Mouse (Mus musculus) heart, embryonic 13.5 days (tissue): Measurements from ENCODE around the gene Ldlrad1. TPM values are rescaled to one million over a fixed set of nuclear protein-coding genes. Genes with fewer than 3 reads are reported as not detected.

Source experiments
- ATAC-seq: fragments of 200-750 bp; cut with Nextera tagmentation; 2 replicates; pipeline ENCODE4 v1.8.0; 2017; ENCODE audit warnings: moderate TSS enrichment; ENCODE audit not compliant: insufficient number of reproducible peaks, low FRiP score, low TSS enrichment; ENCODE audit errors: extremely low read depth
- H3K27ac ChIP-seq: fragments of 300-500 bp; sonication (generic); replicated peaks from 2 replicates; pipeline ENCODE4 v1.5.1; 2015; ENCODE audit warnings: moderate library complexity, mild to moderate bottlenecking, inconsistent platforms
- H3K27me3 ChIP-seq: fragments of 300-500 bp; sonication (generic); replicated peaks from 2 replicates; pipeline ENCODE4 v1.6.1; 2015; ENCODE audit warnings: mild to moderate bottlenecking, inconsistent platforms
- H3K36me3 ChIP-seq: fragments of 300-500 bp; sonication (generic); 2 replicates; pipeline ENCODE4 v1.6.1; 2015; ENCODE audit warnings: mild to moderate bottlenecking, inconsistent platforms
- H3K4me1 ChIP-seq: fragments of 300-500 bp; sonication (generic); 2 replicates; pipeline ENCODE4 v1.6.1; 2015; ENCODE audit warnings: inconsistent platforms
- H3K4me2 ChIP-seq: fragments of 300-500 bp; sonication (generic); 2 replicates; pipeline ENCODE4 v1.6.1; 2015; ENCODE audit warnings: inconsistent platforms, mild to moderate bottlenecking, moderate library complexity
- H3K4me3 ChIP-seq: fragments of 300-500 bp; sonication (generic); 2 replicates; pipeline ENCODE4 v1.5.1; 2015; ENCODE audit warnings: moderate library complexity, mild to moderate bottlenecking, inconsistent platforms
- H3K9ac ChIP-seq: fragments of 300-500 bp; sonication (generic); 2 replicates; pipeline ENCODE4 v1.6.1; 2015; ENCODE audit warnings: inconsistent platforms, mild to moderate bottlenecking, moderate library complexity
- H3K9me3 ChIP-seq: fragments of 300-500 bp; sonication (generic); 2 replicates; pipeline ENCODE4 v1.6.1; 2016; ENCODE audit warnings: inconsistent platforms
- WGBS: fragments of 180-500 bp; shearing (Covaris S2); methylation state at CpG from one replicate; pipeline ENCODE4 v1.1.7; 2015; ENCODE audit warnings: mixed read lengths; 5-methylcytosine and 5-hydroxymethylcytosine counted together
- polyA plus RNA-seq: library from polyadenylated mRNA; unstranded; fragments of >200 nt; fragmentation: Nextera tagmentation; extraction: Ambion mirVana; gene quantifications from 2 replicates; pipeline ENCODE4 v1.2.1, GENCODE M21; 2015

Gene Ldlrad1
- polyA plus RNA-seq, 1 experiment from 2014 or later = not detected

DNA sequence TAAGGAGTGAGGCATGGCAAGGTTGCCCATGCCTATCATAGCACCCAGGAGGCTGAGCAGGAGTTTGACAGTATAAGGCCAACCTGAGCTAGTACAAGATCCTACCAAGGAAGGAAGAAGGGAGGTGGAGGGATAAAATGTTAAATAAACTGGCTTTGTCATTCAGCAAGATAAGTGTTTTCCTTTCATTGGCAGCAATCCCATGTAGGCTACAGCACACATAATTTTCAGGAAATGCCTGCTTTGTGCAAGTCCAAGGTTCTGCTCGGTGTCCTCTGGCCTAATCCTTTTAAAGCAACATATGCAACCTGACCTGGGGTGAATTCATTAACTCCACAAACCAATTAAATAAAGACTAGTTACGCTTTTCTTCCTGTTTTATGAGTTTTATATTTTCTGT lies 36.4 kb downstream of the Ldlrad1 start:
- peaks cover 66% of the 10 kb centered on the region for H3K4me1 ChIP-seq
- peak overlapping the region; percentile 2; the same call in 1 of the 2 replicates for H3K4me2 ChIP-seq
- H3K27me3 ChIP-seq = no peaks in the 10 kb centered on the region
- H3K4me3 ChIP-seq = no peak overlapping the region
- H3K27ac ChIP-seq = peak overlapping the region; percentile 76
- no peak overlapping the region for H3K9ac ChIP-seq
- H3K36me3 ChIP-seq = peaks cover 37% of the 10 kb centered on the region
- no peaks in the 10 kb centered on the region for H3K9me3 ChIP-seq
- WGBS = 59% methylated on average over 2 of the region's 2 CpGs
- ATAC-seq = no peak; the same call in 1 of the 2 replicates

DNA sequence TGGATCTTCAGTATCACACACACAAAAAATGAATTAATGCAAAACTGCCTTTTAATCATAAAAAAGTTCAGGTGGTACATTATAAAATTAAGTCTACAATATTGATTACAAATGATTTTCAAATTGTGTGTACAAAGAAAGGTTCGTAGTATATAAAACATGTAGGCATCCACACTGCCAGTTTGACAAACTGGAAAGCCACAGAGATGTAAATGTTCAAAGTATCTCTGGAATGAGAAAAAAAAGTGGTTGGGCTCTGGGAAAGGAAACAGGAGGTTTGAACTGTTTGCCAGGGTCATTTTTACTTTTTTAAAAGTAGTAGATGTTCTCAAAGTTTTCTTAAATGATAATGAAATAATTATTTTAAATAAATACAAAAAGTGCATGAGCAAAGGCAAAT lies 37.1 kb downstream of the Ldlrad1 start:
- 31% methylated on average over 1 of the region's 1 CpGs for WGBS
- H3K9ac ChIP-seq = no peak overlapping the region
- peaks cover 30% of the 10 kb centered on the region for H3K36me3 ChIP-seq
- 0 out of 2 replicates have a peak overlapping the region, but pooled peaks have one; percentile 11 for H3K4me2 ChIP-seq
- no peak overlapping the region for H3K4me3 ChIP-seq
- peak overlapping the region; percentile 76 for H3K27ac ChIP-seq
- H3K27me3 ChIP-seq = no peaks in the 10 kb centered on the region
- H3K4me1 ChIP-seq = peaks cover 72% of the 10 kb centered on the region
- no peaks in the 10 kb centered on the region for H3K9me3 ChIP-seq
- ATAC-seq = no peak

DNA sequence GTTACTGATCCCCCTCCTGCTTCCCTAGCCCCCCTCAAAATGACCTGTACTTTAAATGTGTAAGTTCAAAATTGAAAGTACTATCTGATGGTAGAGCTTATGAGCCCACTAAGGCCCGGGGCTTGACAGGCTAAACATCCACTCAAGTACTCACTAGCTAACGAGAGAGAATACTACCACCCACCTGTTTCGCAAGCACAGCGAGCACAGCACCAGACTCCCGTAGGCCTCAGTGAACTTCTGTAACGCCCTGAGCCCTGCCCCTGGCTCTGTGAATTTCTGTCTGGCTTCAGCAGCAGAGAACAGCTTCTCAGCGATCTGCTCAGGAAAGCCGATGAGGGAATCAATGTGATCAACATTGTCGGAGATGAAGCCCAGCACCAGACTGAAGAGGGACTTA lies 38.1 kb downstream of the Ldlrad1 start:
- ATAC-seq = no peak
- Histone ChIP-seq H3K27ac (peak overlapping the region; percentile 76), H3K9ac (peak overlapping the region; percentile 47; the same call in 1 of the 2 replicates), H3K36me3 (peaks cover 19% of the 10 kb centered on the region), H3K4me1 (peaks cover 79% of the 10 kb centered on the region), H3K9me3 (no peaks in the 10 kb centered on the region), H3K4me2 (0 out of 2 replicates have a peak overlapping the region, but pooled peaks have one; percentile 16), H3K27me3 (no peaks in the 10 kb centered on the region), H3K4me3 (no peak overlapping the region)
- 64% methylated on average over 9 of the region's 9 CpGs for WGBS

DNA sequence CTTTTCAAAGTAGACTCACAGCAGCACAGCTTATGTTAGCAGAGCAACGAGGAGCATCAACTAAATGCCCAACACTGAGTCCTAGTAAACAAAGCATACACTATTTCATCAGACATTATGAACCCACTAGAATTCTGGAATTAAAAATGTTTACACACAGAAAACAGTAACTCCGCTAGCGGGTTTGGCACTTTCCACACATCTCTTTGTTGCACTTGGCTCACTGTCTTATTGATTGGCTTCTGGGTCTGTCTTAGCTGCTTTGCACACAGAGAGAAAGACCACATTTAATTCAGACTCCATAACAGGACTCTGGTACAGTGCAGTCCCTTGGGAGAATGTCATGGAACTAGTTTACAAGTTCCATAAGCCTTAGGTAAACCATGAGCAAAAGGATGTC lies 39.1 kb downstream of the Ldlrad1 start:
- Histone ChIP-seq H3K36me3 (peaks cover 11% of the 10 kb centered on the region), H3K4me2 (no peak overlapping the region), H3K9ac (peak overlapping the region; percentile 25; the same call in 1 of the 2 replicates), H3K27ac (peak overlapping the region; percentile 76; the same call in 1 of the 2 replicates), H3K4me1 (peaks cover 84% of the 10 kb centered on the region), H3K9me3 (no peaks in the 10 kb centered on the region), H3K27me3 (no peaks in the 10 kb centered on the region), H3K4me3 (no peak overlapping the region)
- 73% methylated on average over 3 of the region's 3 CpGs for WGBS
- no peak for ATAC-seq

DNA sequence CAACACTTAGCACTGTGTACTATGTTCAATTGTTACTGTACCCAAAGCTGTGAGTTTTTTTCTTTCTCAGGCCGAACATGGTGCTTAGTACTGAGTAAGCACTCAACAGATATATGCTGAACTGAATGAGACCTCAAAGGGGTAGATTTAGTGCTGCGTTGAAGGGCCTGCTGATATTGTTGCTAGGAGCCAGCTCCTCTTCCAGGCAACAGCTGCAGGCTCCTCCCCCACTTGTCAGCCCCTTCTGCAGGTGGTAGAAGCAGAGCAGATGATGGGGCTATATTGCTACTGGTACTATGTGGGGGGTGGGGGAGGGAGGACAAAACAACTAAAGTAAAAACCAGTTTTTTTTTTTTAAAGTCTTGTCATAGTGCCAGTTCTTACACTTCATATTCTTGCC lies 40.5 kb downstream of the Ldlrad1 start:
- ATAC-seq = no peak
- no peak overlapping the region for H3K9ac ChIP-seq
- WGBS = 21% methylated on average over 2 of the region's 2 CpGs
- H3K27ac ChIP-seq = no peak overlapping the region; the same call in 1 of the 2 replicates
- no peaks in the 10 kb centered on the region for H3K27me3 ChIP-seq
- peaks cover 9% of the 10 kb centered on the region for H3K36me3 ChIP-seq
- peak overlapping the region; percentile 27 for H3K4me2 ChIP-seq
- no peak overlapping the region for H3K4me3 ChIP-seq
- H3K9me3 ChIP-seq = no peaks in the 10 kb centered on the region
- H3K4me1 ChIP-seq = peaks cover 79% of the 10 kb centered on the region

DNA sequence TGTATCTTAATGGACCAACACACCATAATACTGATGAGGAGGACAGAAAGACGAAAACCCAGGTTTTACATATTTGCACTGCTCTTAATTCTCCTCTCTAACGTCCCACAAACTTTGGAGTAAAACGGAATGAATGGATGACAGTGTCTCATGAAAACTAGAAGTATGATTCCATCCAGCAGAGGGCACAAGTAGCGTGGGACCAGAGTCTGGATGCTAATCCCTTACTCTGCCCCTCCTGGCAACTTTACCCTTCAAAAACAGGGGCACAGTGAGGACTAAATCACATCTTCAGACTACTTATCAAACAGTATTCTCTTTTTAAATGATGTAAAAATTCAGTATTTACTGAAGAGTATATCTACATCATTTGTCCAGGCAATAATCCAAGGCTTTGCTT lies 41.5 kb downstream of the Ldlrad1 start:
- Histone ChIP-seq H3K27ac (no peak overlapping the region), H3K36me3 (peaks cover 6% of the 10 kb centered on the region; the same call in 1 of the 2 replicates), H3K4me3 (no peak overlapping the region), H3K9ac (no peak overlapping the region), H3K9me3 (no peaks in the 10 kb centered on the region), H3K27me3 (no peaks in the 10 kb centered on the region), H3K4me1 (peaks cover 73% of the 10 kb centered on the region), H3K4me2 (no peak overlapping the region)
- no peak for ATAC-seq
- WGBS = 13% methylated on average over 4 of the region's 4 CpGs

DNA sequence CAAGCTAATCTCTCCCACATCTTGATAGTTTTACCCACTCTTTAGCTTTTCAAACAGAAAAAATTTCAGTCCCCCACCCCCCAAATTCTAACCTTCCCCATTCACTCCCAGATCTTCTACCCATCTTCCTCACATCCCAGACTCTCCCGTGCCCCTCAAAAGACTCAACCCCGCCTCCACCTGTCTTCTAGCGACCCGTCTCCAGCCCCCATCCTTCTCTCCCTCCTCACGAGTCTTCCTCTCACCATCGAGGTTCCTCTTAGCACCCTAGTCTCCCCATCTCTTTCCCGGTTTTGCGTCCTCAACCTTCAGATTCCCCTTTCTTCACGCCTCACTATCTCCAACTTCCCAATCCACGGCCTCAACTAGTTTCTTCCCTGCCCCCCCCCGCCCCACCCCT lies 43.5 kb downstream of the Ldlrad1 start:
- WGBS = under 1% methylated on average over 11 of the region's 11 CpGs
- peaks cover 53% of the 10 kb centered on the region for H3K4me1 ChIP-seq
- H3K27me3 ChIP-seq = no peaks in the 10 kb centered on the region

DNA sequence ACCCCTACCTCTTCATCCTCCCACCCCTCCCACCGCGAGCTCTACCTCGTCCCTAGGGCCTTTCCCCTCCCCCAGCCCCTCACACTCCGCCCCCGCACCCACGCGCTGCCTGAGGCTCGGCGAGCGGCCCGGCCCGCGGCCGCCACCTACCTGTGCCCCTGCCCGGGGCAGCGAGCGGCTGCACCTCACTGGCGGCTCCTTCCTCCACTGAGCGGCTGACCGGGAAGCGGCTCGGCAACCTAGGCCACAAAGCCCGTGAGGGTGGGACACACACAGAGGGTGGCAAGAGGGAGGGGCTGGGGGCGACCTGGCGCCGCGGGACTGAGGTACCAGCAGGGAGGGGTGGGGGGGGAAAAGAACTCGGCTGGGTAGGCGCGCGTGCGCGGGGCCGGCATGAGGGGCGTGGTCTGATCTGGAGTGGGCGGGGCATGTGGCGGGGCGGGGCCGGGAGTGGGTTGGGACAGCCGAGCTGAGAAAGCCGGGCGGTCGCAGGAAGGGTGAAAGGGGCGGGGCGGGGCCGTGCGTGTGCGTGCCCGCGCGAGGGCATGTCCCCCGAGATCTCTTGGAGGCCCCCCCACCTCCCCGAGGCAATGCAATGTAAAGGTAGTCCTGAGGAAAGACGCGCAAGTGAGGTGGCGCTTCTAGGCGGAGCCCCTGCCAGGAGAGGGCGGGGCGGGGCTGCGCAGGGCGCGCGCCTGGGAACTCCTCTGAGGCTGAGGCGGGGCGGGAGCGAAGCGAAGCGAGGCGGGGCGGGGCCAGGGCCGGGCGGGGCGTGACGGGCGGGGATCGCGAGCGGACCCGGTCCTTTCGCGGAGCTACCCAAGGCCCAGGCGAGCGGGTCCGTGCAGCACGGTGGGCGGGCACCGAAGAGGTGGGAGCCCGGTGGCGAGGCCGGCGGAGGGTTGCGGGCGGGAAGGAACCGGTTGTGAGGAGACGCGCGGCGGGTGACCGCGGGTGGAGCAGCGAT lies 44.4 kb downstream of the Ldlrad1 start, which contains the start of the genes Lrrc42 and Hspb11:
TSS of gene Lrrc42 (minus strand) at position 408 of the 967 bp plus-strand sequence.
TSS of gene Hspb11 (plus strand) at position 469 of the 967 bp plus-strand sequence.
- WGBS = under 1% methylated on average over 85 of the region's 101 CpGs
- H3K9ac ChIP-seq = peak within 1 kb of the TSS; percentile 91

More for the DNA sequence above, 43.5 kb downstream of the Ldlrad1 start:
- Histone ChIP-seq H3K27ac (peak overlapping the region; percentile 86), H3K36me3 (no peaks in the 10 kb centered on the region), H3K9ac (peak overlapping the region; percentile 91), H3K4me2 (peak overlapping the region; percentile 70), H3K4me3 (peak overlapping the region; percentile 86), H3K9me3 (no peaks in the 10 kb centered on the region)
- no peak for ATAC-seq

DNA sequence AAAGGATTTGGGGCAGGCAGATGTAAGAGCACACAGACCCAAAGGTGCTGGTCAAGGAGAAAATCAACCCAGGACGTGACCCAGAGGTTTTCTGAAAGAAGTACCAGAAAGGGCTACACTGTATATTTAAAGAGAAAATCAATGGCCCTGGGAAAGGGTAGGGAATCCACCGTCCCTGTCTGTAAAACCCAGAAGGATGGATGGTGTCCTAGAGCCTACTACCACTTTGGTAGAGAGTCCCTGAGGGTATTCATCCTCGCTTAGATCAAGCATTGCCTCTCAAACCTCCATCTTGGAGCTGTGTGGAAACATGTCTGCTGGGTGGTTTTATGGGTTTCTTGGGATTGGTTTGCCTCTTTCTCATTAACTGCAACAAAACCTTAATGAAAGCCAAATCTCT lies 45.4 kb downstream of the Ldlrad1 start:
- H3K4me1 ChIP-seq = peaks cover 36% of the 10 kb centered on the region
- H3K27me3 ChIP-seq = no peaks in the 10 kb centered on the region
- peak overlapping the region; percentile 86 for H3K4me3 ChIP-seq
- H3K4me2 ChIP-seq = peak overlapping the region; percentile 78
- peak overlapping the region; percentile 91 for H3K9ac ChIP-seq
- no peak for ATAC-seq
- 26% methylated on average over 3 of the region's 3 CpGs for WGBS
- H3K36me3 ChIP-seq = no peaks in the 10 kb centered on the region
- H3K9me3 ChIP-seq = no peaks in the 10 kb centered on the region
- H3K27ac ChIP-seq = peak overlapping the region; percentile 86

More for the DNA sequence above, 44.4 kb downstream of the Ldlrad1 start, which contains the start of the genes Lrrc42 and Hspb11:
- Histone ChIP-seq H3K4me3 (peak within 1 kb of the TSS; percentile 86), H3K27me3 (no peaks in the 10 kb centered on the region), H3K36me3 (no peaks in the 10 kb centered on the region), H3K9me3 (no peaks in the 10 kb centered on the region), H3K4me1 (peaks cover 44% of the 10 kb centered on the region), H3K27ac (peak within 1 kb of the TSS; percentile 86), H3K4me2 (peak within 1 kb of the TSS; percentile 78)
- ATAC-seq = peak; percentile 95

DNA sequence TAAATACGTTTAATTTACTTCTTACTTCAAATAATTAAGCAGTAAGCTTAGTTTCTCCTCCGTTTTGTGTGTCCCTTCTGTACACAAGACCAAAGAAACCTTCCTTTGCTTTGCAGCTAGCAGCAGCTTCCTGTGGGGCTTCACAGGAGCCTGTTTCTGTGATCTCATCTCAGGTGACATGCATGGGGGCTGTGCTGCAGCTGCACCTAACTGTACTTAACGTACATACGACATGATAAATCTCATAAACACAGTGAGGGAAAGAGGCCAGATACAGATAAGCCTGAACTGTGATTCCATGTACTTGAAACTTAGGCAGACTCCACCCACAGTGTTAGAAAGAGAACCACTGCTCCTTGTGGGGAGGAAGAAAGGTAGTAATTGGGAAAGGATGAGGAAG lies 51.0 kb downstream of the Ldlrad1 start:
- Histone ChIP-seq H3K36me3 (peaks cover 13% of the 10 kb centered on the region), H3K9me3 (peaks cover 3% of the 10 kb centered on the region), H3K4me2 (no peak overlapping the region), H3K4me1 (peaks cover 9% of the 10 kb centered on the region), H3K27me3 (no peaks in the 10 kb centered on the region), H3K27ac (no peak overlapping the region), H3K9ac (no peak overlapping the region), H3K4me3 (no peak overlapping the region)
- 38% methylated on average over 4 of the region's 4 CpGs for WGBS
- no peak for ATAC-seq
